Mouse (Mus musculus) kidney, adult 18-20 months (tissue): ENCODE measurements around the gene Rpl3l.
"Not testable (repeated sequence)": the region's sequence is repeated elsewhere in the genome, so short reads cannot be mapped to it uniquely, and the experiment has no call there.

Experiments
- DNase-seq: peaks from one replicate; pipeline ENCODE4 v3.0.0; 2021

The Rpl3l gene

DNA sequence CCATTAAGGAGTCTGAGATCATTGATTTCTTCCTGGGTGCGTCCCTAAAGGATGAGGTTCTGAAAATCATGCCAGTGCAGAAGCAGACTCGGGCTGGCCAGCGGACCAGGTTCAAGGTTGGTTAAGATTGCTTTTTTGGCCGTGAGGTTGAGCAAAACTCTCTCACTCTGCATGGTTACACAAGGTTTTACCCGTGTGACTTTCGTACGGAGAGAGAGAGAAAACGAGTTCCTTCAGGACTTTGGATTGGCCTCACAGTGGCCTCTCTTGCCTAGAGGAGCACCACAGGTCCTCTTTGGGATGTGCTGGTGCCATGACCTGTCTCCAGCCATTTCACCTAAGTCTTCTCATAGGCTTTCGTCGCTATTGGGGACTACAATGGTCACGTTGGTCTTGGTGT lies 7.0 kb upstream of the Rpl3l start:
- DNase-seq: not testable (repeated sequence)

DNA sequence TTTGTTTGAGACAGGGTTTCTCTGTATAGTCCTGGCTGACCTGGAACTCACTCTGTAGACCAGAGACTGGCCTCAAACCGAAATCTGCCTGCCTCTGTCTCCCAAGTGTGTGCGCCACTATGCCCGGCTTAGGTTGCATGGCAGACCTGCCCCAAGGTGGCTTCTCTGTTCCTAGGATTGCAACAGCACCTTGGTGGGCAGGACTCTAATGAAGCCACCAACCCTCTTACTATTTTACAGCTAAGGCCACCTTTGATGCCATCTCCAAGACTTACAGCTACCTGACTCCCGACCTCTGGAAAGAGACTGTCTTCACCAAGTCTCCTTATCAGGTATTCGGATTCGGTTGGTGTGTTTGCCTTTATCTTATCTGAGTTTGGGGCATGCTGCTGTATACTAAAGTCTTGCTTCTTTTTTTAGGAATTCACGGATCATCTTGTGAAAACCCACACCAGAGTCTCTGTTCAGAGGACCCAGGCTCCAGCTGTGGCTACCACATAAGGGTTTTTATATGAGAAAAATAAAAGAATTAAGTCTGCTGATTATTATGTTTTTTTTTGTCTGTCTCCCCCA lies 6.2 kb upstream of the Rpl3l start:
- DNase-seq: not testable (repeated sequence)

DNA sequence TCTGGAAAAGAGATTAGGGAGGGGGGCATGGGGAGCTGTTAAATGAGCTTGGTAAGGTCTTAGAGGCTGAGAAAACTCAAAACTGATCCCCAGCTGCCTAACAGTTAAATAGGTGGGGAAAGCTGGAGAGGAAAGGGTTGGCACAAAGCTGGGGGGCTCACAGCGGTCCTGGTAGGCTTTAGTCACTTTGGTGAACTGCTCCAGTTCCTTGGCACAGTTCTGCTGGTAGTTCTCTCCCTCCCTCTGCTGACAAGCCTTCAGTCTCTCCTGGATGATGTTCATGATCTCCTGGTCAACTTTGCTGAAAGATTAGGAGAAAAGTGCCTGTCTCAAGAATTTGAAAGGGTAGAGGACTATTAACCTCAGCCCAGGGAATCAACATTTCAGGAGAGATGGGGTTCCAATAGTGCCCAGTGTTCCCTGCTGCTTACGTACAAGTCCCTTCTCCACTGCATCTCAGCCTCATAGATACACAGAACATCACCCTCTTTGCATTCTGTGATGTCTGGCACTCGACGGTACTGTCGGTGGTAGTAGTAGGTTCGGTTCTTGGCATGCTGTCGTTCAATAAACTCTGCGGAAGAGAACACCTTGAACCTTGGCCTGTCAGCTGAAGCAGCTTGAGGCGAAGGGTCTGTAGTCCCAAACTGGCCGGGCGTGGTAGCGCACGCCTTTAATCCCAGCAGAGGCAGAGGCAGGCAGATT lies 5.2 kb upstream of the Rpl3l start:
- no peak for DNase-seq

DNA sequence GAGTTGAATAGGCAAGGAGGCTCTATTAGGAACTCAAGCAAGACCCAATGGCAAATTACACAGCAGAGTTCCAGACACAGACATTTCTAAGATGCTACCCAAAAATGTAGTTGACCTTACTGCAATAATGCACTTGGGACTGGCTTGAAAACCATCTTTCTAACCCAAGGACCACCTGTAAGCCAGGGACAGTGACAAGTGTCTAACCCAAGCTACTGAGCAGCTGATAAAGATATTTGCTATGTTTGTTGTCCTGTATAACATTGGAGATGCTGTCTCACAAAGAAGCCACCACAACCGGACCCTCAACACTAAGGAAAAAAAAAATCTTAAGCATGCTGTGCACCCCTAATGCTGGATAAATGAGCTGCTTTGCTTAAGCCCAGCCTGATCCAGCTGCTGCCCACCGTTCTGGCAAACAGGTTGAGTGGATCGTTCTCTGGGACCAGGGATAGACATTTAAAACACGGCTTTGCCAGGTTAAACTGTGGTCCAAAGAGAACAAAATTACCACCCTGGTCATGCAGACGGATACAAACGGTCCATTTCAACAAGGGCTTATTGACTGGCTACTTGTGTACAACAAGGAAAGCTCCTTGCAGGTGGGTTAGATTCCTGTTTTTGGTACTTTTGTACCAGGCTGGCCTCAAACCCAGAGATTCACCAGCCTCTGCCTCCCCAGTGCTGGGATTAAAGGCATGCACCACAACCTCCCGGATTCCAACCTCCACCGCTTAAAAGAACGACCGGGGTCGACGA lies 4.3 kb upstream of the Rpl3l start:
- DNase-seq: no peak

DNA sequence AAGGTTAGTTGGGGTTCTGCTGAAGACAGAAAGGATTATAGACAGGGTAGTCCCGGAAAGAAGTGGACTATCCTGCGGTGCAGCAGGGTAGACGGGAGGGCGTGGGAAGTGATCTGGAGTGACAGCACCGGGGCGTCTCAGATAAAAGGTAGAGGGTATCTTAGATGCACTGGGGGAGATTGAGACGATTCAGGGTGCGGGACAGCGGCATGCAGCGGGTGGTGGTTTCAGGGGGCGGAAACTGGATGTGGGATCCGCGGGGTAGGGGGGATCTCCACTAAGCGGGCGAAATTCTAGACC lies 3.8 kb upstream of the Rpl3l start:
- DNase-seq: peak; percentile 47

DNA sequence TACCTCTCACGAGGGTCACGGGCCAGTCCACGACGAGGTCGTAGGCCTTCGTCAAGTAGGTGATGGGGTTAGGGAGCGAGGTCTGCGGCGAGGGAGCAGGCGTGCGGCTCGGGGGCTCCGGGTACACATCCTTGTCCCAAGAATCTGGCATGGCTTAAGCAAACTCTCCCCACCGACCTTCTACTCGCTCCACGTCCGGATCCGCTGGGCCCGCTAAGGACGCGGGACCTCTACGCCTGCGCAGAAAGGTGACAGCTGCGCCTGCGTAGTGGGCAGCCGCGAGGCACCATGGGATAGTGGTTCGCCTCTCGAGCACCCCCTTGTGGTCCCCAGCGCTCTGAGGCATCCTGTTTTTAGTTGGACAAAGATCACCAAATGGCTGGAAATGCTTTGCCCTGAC lies 3.4 kb upstream of the Rpl3l start, which contains the start of gene Ndufb10:
Gene Ndufb10 (minus strand): TSS at position 295 of the 400 bp plus-strand sequence.
- peak; percentile 98 for DNase-seq

DNA sequence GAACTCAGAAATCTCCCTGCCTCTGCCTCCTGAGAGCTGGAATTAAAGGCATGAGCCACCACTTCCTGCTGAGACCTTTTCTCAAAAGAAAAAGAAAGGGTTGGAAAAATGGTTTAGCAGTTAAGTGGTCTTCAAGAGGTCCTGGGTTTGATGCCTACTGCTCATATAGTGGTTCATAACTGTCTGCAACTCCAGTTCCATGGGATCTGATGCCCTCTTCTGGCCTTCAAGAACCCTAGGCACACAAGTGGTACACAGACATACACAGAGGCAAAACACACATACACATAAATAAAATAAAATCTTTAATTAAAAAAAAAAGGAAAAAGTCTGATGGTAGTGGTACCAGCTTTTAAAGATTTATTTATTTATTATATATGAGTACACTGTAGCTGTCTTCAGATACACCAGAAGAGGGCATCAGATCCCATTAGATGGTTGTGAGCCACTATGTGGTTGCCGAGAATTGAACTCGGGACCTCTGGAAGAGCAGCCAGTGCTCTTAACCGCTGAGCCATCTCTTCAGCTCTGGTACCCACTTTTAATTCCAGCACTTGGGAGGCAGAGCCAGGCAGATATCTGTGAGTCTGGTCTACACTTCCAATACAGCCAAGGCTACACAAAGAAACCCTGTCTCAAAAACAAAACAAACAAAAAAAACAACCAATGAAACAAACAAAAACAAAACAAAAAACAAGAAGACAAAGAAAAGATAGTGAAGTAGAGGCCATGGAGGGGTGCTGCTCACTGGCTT lies 1.8 kb upstream of the Rpl3l start:
- DNase-seq: no peak

DNA sequence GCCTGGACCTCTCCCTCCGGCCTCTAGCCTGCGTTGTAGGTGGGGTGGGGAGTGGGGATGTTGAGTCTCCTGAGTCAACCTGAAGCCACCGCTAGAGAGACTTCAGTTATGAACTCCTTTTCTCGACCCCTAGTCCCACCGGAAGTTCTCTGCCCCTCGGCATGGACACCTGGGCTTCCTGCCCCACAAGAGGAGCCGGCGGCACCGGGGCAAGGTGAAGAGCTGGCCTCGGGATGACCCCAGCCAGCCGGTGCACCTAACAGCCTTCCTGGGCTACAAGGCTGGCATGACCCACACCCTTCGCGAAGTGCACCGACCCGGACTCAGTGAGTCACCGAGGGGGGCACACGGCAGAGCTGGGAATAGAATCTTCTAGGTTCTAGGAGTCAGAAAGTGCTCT lies 564 bp downstream of the Rpl3l start:
- no peak for DNase-seq

DNA sequence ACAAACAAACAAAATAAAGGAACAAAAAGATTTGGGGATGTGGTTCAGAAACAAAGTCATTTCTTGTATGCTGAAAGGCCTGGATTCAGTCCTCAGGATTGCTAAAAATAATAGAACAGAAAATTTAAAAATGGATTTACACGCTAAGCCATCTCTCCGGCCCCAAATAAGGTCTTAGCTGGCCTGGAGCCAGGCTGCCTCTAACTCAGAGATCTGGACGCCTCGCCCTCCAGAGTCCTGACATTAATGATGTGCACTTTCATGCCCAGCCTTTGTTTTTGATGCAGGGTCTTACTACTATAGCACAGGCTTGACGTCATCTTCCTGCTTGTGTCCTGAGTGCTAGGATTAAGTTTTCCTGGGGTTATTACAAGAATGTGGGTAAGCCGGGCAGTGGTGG lies 1.4 kb downstream of the Rpl3l start:
- DNase-seq: no peak

DNA sequence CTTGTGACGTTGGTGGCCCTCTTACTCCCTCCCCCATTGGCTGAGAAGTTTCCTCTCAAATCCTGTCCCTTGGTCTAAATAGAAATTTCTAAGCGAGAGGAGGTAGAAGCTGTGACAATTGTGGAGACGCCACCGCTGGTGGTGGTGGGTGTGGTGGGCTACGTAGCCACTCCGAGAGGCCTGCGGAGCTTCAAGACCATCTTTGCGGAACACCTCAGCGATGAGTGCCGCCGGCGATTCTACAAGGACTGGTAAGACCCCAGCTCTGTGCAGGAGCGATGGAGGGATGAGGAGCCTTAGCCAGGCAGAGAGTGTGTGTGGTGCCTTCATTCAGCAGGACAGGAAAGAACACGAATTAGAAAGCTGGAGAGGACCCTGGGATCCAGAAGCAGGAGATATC lies 3.2 kb downstream of the Rpl3l start:
- DNase-seq: no peak

DNA sequence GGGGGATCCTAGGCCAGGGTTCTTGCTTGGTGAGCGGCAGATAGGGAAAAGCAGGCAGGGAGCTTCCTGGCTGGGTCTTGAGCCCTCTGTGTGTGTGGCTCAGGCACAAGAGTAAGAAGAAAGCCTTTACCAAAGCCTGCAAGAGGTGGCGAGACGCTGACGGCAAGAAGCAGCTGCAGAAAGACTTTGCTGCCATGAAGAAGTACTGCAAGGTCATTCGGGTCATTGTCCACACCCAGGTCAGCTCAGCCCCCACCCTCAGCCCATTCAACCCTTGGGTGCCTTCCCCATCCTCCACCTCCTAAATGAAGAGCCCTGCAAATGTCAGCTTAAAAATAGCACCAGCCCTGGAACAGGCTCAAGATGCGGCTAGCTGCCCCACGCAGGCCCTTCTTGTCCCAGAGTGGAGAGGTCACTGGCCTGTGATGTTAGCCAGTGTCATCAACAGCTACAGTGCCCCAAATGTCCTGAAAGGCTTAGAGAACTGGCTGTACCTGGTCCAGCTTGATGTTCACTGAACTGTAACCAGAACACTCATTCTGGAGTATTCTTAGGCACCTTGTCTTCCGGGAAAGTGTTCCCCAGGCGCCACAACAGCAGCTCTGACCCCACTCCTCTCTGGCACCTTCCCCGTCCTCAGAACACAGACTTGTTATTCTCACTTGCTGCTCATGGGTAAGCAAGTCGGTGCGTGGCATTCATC lies 4.8 kb downstream of the Rpl3l start:
- DNase-seq: peak; percentile 48

DNA sequence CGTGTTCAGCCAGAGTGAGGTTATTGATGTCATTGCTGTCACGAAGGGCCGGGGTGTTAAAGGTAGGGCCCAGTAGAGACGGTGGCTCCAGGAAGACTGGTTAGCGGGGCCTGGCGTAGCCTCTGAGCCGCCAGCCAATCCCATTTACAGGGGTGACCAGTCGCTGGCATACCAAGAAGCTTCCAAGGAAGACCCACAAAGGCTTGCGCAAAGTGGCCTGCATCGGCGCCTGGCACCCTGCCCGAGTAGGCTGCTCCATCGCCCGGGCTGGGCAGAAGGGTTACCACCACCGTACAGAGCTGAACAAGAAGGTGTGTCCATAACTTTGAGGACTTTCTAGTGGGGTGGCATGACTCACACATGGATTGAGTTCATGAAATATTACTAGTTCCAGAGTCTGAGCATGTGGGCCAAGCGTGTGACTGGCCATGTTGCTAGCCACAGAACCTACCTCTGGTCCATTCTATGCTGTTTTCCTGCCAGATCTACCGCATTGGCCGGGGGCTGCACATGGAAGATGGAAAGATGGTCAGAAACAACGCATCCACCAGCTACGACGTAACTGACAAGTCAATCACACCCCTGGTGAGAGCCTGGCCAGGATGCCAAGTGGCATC lies 5.9 kb downstream of the Rpl3l start:
- no peak for DNase-seq

DNA sequence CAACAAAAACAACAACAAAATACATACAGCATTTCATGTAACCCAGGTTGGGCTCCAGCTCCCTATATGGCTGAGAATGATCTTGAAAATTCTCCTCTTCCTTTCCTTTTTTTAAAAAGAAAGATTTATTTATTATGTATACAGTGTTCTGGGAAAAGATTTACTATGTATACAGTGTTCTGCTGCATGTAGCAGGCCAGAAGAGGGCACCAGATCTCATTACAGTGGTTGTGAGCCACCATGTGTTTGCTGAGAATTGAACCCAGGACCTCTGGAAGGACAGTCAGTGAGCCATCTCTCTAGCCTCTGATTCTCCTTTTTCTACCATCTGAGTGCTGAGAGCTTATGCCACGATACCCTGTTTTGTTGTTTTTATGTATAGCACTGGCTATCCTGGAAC lies 6.9 kb downstream of the Rpl3l start:
- no peak for DNase-seq

DNA sequence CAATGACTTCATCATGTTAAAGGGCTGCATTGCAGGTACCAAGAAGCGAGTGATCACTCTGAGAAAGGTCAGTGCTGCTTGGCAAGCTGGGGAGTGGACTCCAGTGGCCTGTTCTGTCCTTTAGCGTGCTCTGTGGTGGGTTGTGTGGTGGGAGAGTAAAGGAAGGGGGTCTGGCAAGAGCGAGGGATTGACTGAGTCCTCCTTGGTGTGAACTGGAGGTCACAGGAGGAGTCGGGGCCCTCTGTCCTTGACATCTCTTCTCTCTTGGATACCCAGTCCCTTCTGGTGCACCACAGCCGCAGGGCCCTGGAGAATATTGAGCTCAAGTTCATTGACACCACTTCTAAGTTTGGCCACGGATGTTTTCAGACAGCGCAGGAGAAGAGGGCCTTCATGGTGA lies 7.8 kb downstream of the Rpl3l start:
- DNase-seq: no peak

DNA sequence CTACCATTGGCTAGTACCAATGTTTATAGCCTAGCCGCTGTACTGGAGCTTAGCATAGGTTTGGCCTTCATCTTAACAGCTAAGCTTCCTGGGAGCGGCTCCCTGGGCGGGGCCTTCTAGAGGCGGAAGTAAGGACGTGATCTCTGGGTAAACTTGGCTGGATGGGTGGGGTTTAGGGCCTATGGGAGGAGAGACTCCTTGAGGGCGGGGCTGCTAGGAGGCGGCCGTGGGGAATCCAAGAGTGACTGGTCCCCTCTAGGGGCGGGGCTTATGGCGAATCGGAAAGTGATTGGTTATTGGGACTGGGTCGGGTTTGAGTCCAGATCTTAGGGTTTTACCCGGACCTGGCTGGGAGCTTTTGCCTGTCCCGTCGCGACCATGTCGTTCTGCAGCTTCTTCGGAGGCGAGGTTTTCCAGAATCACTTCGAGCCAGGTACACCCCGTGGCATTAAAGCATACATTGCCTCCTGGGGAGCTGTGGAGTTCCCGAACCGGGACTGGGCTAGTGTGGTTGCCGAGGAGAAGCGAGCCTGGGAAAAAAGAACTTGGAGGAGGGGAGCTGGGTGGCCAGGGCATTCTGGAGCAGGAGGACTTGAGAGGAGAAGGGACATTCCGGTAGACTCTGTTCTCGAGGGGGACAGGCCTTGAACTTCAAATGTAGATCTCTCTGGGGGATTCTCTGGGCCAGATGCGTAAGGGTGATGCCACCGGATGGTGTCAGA lies 8.9 kb downstream of the Rpl3l start, which contains the start of gene Msrb1:
Gene Msrb1 (plus strand): TSS at position 313 of the 722 bp plus-strand sequence.
- peak; percentile 96 for DNase-seq

DNA sequence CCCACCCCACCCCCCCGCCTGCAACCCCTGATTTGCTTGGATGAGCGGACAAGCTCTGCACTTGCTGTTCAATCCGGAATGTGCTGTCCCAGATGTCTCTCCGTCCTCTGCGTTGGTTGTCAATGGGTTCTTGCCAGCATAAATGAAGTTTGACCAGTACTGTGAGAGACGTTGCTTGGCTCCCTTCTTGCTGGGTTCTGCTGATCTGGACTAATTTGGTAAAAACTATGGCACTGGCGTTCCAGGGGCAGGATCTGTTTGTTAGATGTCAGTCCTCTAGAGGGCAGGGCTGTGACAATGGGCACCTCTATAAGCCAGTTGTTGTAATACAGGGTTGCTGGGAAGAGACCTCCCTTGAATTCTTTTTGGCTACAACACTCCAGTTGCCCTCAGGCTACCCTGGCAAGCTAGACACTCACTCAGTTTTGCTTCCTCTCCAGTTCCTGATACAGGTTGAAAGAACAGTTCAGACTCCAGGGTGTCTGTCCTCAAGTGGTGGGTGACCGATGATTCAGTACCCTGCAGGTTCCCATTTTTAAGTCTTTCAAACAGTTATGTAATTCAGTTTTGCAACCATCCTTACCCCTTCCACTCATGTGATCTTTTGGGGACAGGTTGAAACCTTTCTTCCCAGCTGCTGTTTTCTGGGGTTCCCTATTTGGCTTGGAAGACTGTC lies 9.7 kb downstream of the Rpl3l start:
- DNase-seq: peak; percentile 58

DNA sequence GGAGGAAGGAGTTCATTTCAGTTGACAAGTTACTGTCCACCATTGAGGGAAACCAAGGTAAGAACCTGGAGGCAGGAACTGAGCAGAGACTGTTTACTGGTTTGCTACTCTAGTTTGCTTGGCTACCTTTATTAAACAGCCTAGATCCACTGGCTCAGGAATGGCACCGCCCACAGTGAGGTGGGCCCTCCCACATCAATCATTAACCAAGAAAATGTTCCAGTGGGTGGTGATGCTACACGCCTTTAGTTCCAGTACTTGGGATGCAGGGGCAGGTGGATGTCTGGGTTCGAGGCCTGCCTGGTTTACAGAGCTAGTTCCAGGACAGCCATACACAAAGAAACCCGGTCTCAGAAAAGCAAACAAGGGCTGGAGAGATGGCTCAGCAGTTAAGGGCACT lies 10.6 kb downstream of the Rpl3l start:
- peak; percentile 81 for DNase-seq

DNA sequence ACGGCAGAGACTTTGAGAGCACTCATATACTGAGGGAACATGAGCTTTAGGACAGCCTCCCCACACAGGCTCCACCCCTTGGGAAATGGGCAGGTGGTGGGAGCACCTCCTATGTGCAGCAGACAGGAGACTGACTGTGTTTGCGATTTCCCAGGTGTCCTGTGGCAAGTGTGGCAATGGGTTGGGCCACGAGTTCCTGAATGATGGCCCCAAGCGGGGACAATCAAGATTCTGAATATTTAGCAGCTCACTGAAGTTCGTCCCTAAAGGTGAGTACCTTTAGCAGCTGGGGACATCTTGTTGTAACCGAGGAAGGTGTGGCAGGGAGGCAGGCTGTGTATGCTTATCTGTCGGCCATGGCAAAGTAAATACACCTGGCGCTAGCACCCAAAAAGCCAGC lies 12.3 kb downstream of the Rpl3l start:
- no peak for DNase-seq

DNA sequence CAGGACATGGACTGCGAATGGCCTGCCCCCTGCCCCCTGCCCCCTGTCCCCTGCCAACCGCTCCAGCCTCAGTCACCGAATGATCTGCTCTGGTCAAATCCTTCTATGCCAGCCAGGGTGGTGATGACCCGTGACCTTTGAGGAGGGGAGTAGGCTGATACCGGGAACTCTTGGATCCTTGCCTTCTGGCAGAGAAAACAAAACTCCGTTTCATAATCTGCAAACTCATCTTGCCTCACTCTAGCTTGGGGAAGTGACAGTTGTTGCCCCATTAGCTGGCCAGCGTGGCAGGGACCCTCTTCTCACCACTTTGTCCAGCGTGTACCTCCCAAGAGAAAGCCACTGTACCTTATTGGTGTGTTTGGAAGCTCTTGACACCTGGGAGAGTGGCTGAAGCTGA lies 14.7 kb downstream of the Rpl3l start:
- DNase-seq: no peak

DNA sequence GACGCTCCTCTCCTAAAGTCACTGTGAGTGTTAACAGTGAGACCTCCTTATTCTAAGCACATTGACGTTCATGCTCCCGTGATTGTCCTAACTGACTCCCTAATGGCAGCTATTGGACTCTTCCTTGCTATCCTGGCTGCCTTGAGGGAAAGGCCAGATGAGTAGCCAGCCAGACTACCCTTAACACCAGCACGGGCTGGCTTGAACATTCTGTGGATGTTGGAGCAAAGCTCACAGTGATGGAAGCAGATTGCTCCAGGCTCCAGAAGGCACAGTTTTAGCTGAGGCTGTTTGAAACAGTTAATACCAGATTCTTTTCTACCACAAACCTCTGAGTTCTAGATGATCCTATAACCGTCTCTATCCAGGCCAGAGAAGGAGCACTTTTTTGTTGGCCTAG lies 16.3 kb downstream of the Rpl3l start:
- no peak for DNase-seq

DNA sequence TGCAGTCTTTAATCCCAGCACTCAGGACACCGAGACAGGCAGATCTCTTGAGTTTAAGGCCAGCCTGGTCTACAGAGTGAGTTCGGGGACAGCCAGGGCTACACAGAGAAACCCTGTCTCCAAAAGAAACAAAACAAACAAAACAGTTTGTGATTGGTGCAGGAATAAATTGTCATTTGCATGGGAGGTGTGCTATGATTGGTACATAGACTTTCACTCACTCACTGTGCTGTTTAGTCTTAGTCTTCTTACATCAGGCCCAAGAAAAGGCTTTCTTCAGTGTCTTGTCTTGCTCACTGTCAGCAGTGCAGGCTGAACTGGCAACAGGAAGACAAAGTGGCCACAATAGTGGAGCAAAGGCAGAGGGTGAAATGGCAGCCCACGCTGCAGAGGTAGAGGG lies 16.8 kb downstream of the Rpl3l start:
- DNase-seq: no peak
